Mouse (Mus musculus): Measurements from ENCODE around the gene Eif4e. TPM values are rescaled to one million over a fixed set of nuclear protein-coding genes. Genes with fewer than 3 reads are reported as not detected.

Eif4e gene
- total and polyA plus RNA-seq, 3 experiments: 83.5 to 490 (median 363) TPM

GRCm38 (mm10) chr3:138517881-138518280 lies 8.1 kb upstream of the Eif4e start:
- Histone ChIP-seq H3K4me3 (ENCODE audit: control insufficient read depth in 1 of 2, insufficient read depth in 1 of 2, low read depth in 2 of 2, low read length in 2 of 2) (no peak overlapping the region), H3K9ac (ENCODE audit: control insufficient read depth, low read depth, low read length, poor library complexity, severe bottlenecking) (no peak overlapping the region)
- TF ChIP-seq TCF12 (IDR thresholded peaks at IDR 0.05; ENCODE audit: low read depth, low read length) (no peak), MAFK (IDR thresholded peaks at IDR 0.05; ENCODE audit: borderline replicate concordance, low read depth, low read length) (no peak), ETS1 (IDR thresholded peaks at IDR 0.05; ENCODE audit: low read depth, low read length) (0 out of 2 replicates have a peak, but pooled peaks have one; percentile 17), TAL1 (IDR thresholded peaks at IDR 0.05; ENCODE audit: low read length) (no peak), CHD2 (IDR thresholded peaks at IDR 0.05; ENCODE audit: low read length) (no peak), POLR2AphosphoS2 (IDR thresholded peaks at IDR 0.05; ENCODE audit: low read length) (no peak), MYC (IDR thresholded peaks at IDR 0.05; ENCODE audit: low read depth, low read length) (peak; percentile 73; the same call in 1 of the 2 replicates), UBTF (IDR thresholded peaks at IDR 0.05; ENCODE audit: borderline replicate concordance, insufficient read depth, low read depth, low read length) (no peak), MAX (IDR thresholded peaks at IDR 0.05; ENCODE audit: low read length) (no peak), HCFC1 (IDR thresholded peaks at IDR 0.05; ENCODE audit: low read depth, low read length) (no peak), NRF1 (IDR thresholded peaks at IDR 0.05; ENCODE audit: insufficient read depth, low read depth, low read length, poor library complexity, severe bottlenecking) (no peak), BHLHE40 (IDR thresholded peaks at IDR 0.05; ENCODE audit: borderline replicate concordance, low read depth, low read length) (no peak; the same call in 1 of the 2 replicates), ZNF384 (IDR thresholded peaks at IDR 0.05; ENCODE audit: low read depth, low read length) (peak; percentile 30; the same call in 1 of the 2 replicates), ZC3H11A (IDR thresholded peaks at IDR 0.05; ENCODE audit: low read depth, low read length) (peak; percentile 83), CTCF (IDR thresholded peaks at IDR 0.05 in 2 of 3, conservative IDR thresholded peaks at IDR 0.05 in 1 of 3; ENCODE audit: control insufficient read depth in 1 of 3, insufficient read depth in 1 of 3, low read depth in 2 of 3, low read length in 3 of 3, poor library complexity in 1 of 3, severe bottlenecking in 1 of 3) (peak; percentile 82 to 85 (median 83)), CHD1 (IDR thresholded peaks at IDR 0.05; ENCODE audit: low read depth, low read length) (no peak), MAZ (IDR thresholded peaks at IDR 0.05; ENCODE audit: low read depth, low read length) (no peak), GABPA (IDR thresholded peaks at IDR 0.05; ENCODE audit: low read depth, low read length) (no peak), MXI1 (IDR thresholded peaks at IDR 0.05; ENCODE audit: low read depth, low read length) (no peak), POLR2A (IDR thresholded peaks at IDR 0.05; ENCODE audit: control insufficient read depth in 1 of 2, insufficient read depth in 1 of 2, low read depth in 1 of 2, low read length in 2 of 2, poor library complexity in 1 of 2) (no peak), RAD21 (IDR thresholded peaks at IDR 0.05; ENCODE audit: low read depth, low read length) (peak; percentile 82), SMC3 (IDR thresholded peaks at IDR 0.05; ENCODE audit: low read depth, low read length) (peak; percentile 83), EP300 (IDR thresholded peaks at IDR 0.05; ENCODE audit: low read depth in 1 of 2, low read length in 2 of 2) (no peak)

More at GRCm38 (mm10) chr3:138517881-138518280, 8.1 kb upstream of the Eif4e start:
- Histone ChIP-seq H3K9me3 (replicated peaks; ENCODE audit: insufficient read depth, low read length) (no peaks in the 10 kb centered on the region), H3K79me2 (ENCODE audit: control insufficient read depth, insufficient read depth, low read length, poor library complexity) (no peaks in the 10 kb centered on the region), H3K27me3 (ENCODE audit: control insufficient read depth in 1 of 2, insufficient read depth in 2 of 2, low read length in 2 of 2) (no peaks in the 10 kb centered on the region), H3K36me3 (ENCODE audit: control insufficient read depth in 1 of 2, insufficient read depth in 2 of 2, low read length in 2 of 2) (peaks cover 0 to 6% of the 10 kb centered on the region in 2 experiments; a peak in 2 of 4 replicates), H3K4me1 (ENCODE audit: control insufficient read depth in 1 of 2, insufficient read depth in 2 of 2, low read length in 2 of 2) (peaks cover 0 to 6% of the 10 kb centered on the region in 2 experiments; a peak in 1 of 4 replicates), H3K27ac (ENCODE audit: control insufficient read depth, low read depth, low read length) (no peak overlapping the region)
- peak; percentile 86 for DNase-seq (ENCODE audit: low read depth, low spot score)
